In the genomic region with DNA sequence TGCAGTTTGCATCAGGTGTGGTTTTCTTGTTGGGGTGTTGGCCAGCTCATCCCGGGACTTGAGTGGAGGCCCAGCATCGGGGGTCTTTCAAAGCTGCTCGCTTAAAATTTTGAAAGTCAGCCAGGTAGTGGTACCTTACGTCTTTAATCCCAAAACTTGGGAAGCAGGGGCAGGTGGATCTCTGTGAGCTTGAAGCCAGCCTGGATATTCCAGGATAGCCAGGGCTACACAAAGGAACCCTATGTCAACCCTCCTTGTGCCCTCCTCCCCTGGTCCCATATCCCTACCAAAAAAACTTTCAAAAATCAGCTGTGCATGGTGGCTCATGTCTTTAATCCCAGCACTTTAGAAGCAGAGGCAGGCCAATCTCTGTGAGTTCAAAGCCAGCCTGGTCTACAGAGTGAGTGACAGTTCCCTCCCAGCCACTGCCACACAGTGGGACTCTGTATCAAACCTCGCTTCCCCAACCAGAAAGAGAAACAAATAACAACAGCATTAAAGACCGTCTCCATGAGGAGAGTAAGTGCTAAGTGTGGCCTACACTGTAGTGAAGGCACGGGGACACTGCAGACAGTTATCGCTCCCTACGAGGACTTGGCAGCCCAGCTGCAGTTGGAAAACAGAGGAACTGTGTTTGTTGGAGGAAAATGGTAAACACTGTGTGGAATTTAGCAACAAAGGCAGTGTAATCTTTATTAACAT, we compare ENCODE assay signal across 10 mouse cellular contexts. TPM values are rescaled to one million over a fixed set of nuclear protein-coding genes. Genes with fewer than 3 reads are reported as not detected.
DNase-seq lines count a peak whose midpoint lies in the region; ATAC-seq lines count a peak whose summit lies in the region.
"Had no signal": no experiment of that assay in that cellular context is flagged by ENCODE, and none has a peak within 500 bp of the region (broad histone marks: within the 10 kb centered on the region; RNA-seq: fewer than 3 reads in every experiment).

No protein-coding gene starts in this region.

- H3K4me3 ChIP-seq in heart, embryonic 13.5 days, result no peak overlapping the region
- no peak overlapping the region for H3K4me3 ChIP-seq in limb, embryonic 13.5 days

- peaks cover 23% of the 10 kb centered on the region for H3K4me1 ChIP-seq in heart, embryonic 13.5 days
- peaks cover 9% of the 10 kb centered on the region for H3K4me1 ChIP-seq in limb, embryonic 13.5 days

- peak overlapping the region; percentile 91 for H3K27ac ChIP-seq in heart, embryonic 13.5 days (replicated peaks)
- H3K27ac ChIP-seq in limb, embryonic 13.5 days, result peak overlapping the region; percentile 63; the same call in 1 of the 2 replicates

- no peaks in the 10 kb centered on the region for H3K27me3 ChIP-seq in heart, embryonic 13.5 days (replicated peaks)
- no peaks in the 10 kb centered on the region for H3K27me3 ChIP-seq in limb, embryonic 13.5 days
- H3K27me3 ChIP-seq: CH12.LX had no signal

- H3K36me3 ChIP-seq in heart, embryonic 13.5 days, result peaks cover 31% of the 10 kb centered on the region
- H3K36me3 ChIP-seq in limb, embryonic 13.5 days, result peaks cover 22% of the 10 kb centered on the region

- 63% methylated on average over 9 of the region's 9 CpGs for WGBS in heart, embryonic 13.5 days
- WGBS in limb, embryonic 13.5 days, result 67% methylated on average over 9 of the region's 9 CpGs

- DNase-seq in heart, postnatal 25 days (ENCODE audit: low spot score), result no peak
- DNase-seq in ovary, adult 18-20 months (ENCODE audit: low spot score), result peak; percentile 20
- DNase-seq in ovary, postnatal 10 days (ENCODE audit: low spot score), result no peak
- no peak for DNase-seq in right cerebral cortex, postnatal 36 days (ENCODE audit: low spot score in 2 of 2)
- no peak for DNase-seq in gastrocnemius, postnatal 14 days
- no peak for DNase-seq in gastrocnemius, postnatal 25 days
- DNase-seq: cerebellum, postnatal 25 days had no signal

- no peak; the same call in 1 of the 2 replicates for ATAC-seq in heart, embryonic 13.5 days (ENCODE audit: extremely low read depth, insufficient number of reproducible peaks, low FRiP score, low TSS enrichment)
- no peak for ATAC-seq in limb, embryonic 13.5 days (ENCODE audit: low FRiP score, low read depth)

- intact Hi-C loops in heart, postnatal 25 days (cut with DNase I), result loop anchor here (2.0 kb wide), 1 partner anchor 14 kb away; no protein-coding TSS in a partner anchor
- intact Hi-C loops in gastrocnemius, postnatal 14 days (cut with DNase I; ENCODE audit: low total_unique reads), result no loop called here

- no peak overlapping the region; the same call in 1 of the 2 replicates for H3K9ac ChIP-seq in heart, embryonic 13.5 days
- no peak overlapping the region for H3K9ac ChIP-seq in limb, embryonic 13.5 days

- peak overlapping the region; percentile 13; the same call in 1 of the 2 replicates for H3K4me2 ChIP-seq in heart, embryonic 13.5 days
- no peak overlapping the region for H3K4me2 ChIP-seq in limb, embryonic 13.5 days (replicated peaks)

- H3K9me3 ChIP-seq in heart, embryonic 13.5 days, result no peaks in the 10 kb centered on the region
- H3K9me3 ChIP-seq in limb, embryonic 13.5 days, result no peaks in the 10 kb centered on the region

RNA-seq across cellular contexts. Expression of a gene that starts 21.5 kb away (rescaled TPM):
- polyA plus RNA-seq in heart, embryonic 13.5 days (2015; fragmentation: Nextera tagmentation; extraction: Ambion mirVana), result 6.4 and 7.6 TPM in 2 replicates
- total RNA-seq in heart, postnatal 25 days (2021), result 10 to 100 TPM in 1 of 2 experiments, 1 to 10 TPM in 1; 10.0 TPM
- polyA plus RNA-seq in limb, embryonic 13.5 days (2015; fragmentation: Nextera tagmentation; extraction: Ambion mirVana), result 9.5 and 10.3 TPM in 2 replicates
- total RNA-seq in gastrocnemius, postnatal 14 days (2021), result 1 to 10 TPM; 8.0 to 8.1 TPM
- 1 to 10 TPM; 8.9 to 9.9 TPM for total RNA-seq in gastrocnemius, postnatal 25 days (2021)
